Mouse (Mus musculus) kidney, adult 2 months (tissue): ENCODE results near the gene Npw.

Experiments used
- CTCF ChIP-seq: fragments of 200-500 bp; conservative IDR thresholded peaks from 2 replicates; pipeline ENCODE4 v1.5.1; 2011; ENCODE audit warnings: low read depth, mild to moderate bottlenecking, control low read depth, low read length, moderate library complexity, mixed read lengths; ENCODE audit not compliant: insufficient read depth, insufficient read length
- POLR2A ChIP-seq: fragments of 200-500 bp; IDR thresholded peaks from one replicate; pipeline ENCODE4 v1.6.1; 2011; ENCODE audit warnings: low read depth, low read length, control low read depth

GRCm38 (mm10) chr17:24687599-24687998 lies 29.3 kb upstream of the Npw start:
- TF ChIP-seq CTCF, result no peak
- TF ChIP-seq POLR2A, result no peak
